Mouse (Mus musculus) C2C12 (cell line): ENCODE measurements at regions not wholly inside any gene's neighbourhood (a gene's known extent, or its start where the extent isn't known, plus 50 kb on each side); places are given as distances from the start of the nearest gene placed in this dataset.

Source experiments
- CEBPB ChIP-seq: IDR thresholded peaks from one replicate; pipeline ENCODE4 v1.6.1; 2011; ENCODE audit warnings: low read depth, mild to moderate bottlenecking, control low read depth, moderate library complexity
- CTCF ChIP-seq: IDR thresholded peaks from one replicate; pipeline ENCODE4 v1.5.1; 2011; ENCODE audit not compliant: control insufficient read depth, insufficient read depth, insufficient read length
- FOSL1 ChIP-seq: IDR thresholded peaks from one replicate; pipeline ENCODE4 v1.8.0; 2011; ENCODE audit warnings: mild to moderate bottlenecking, low read length; ENCODE audit not compliant: poor library complexity, insufficient read depth, severe bottlenecking
- MAX ChIP-seq: IDR thresholded peaks from one replicate; pipeline ENCODE4 v1.6.1; 2011; ENCODE audit warnings: mild to moderate bottlenecking, control low read depth
- MYOG ChIP-seq: IDR thresholded peaks from one replicate; pipeline ENCODE4 v1.6.1; 2011; ENCODE audit not compliant: control insufficient read depth, insufficient read length; ENCODE audit errors: extremely low read depth
- USF1 ChIP-seq: IDR thresholded peaks from one replicate; pipeline ENCODE4 v1.6.1; 2011; ENCODE audit warnings: low read depth, mild to moderate bottlenecking, control low read depth, moderate library complexity

GRCm38 (mm10) chr12:117397512-117397911, 118.8 kb upstream of the Rapgef5 start:
- TF ChIP-seq CTCF = no peak
- TF ChIP-seq USF1 = no peak
- TF ChIP-seq MYOG = no peak
- no peak for TF ChIP-seq MAX
- no peak for TF ChIP-seq CEBPB
- TF ChIP-seq FOSL1 = no peak
